Mouse (Mus musculus): ENCODE results near the gene Zfp511. TPM values are rescaled to one million over a fixed set of nuclear protein-coding genes. Genes with fewer than 3 reads are reported as not detected.

The Zfp511 gene
- polyA plus RNA-seq, 1 experiment from 2014 or later, result 51.5 TPM

DNA sequence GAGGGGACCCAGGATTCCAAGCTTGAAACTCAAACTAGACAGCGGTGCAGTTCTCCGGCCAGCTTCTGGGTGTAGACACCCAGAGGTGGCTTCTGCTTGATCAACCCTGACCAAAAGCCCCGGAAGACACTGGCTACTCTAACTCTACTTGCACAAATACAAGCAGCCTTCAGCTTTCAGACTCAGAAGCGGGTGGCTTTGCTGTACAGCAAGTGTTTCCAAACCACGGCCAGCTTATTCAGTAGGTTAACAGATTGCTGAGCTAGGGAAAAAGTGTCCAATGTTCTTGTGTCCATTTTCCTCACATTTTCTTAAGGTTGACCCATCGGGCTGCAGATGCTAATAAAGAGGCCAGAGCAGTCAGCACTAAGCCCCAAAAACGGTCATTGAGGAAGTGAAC, 22.3 kb downstream of the Zfp511 start:
- DNase-seq, result no peak
- H3K27ac ChIP-seq (replicated peaks; ENCODE audit: low read depth, low read length), result peak overlapping the region; percentile 89
- H3K9me3 ChIP-seq (ENCODE audit: control insufficient read depth, low read length), result no peaks in the 10 kb centered on the region
- no peak for ATAC-seq (ENCODE audit: low FRiP score, low TSS enrichment)
- H3K27me3 ChIP-seq (ENCODE audit: control insufficient read depth, insufficient read depth, low read length), result peaks cover 57% of the 10 kb centered on the region
- 5% methylated on average over 7 of the region's 7 CpGs for WGBS
- no peaks in the 10 kb centered on the region for H3K36me3 ChIP-seq (ENCODE audit: control insufficient read depth, insufficient read depth, low read length)
- H3K4me1 ChIP-seq (ENCODE audit: control insufficient read depth, insufficient read depth, low read length), result peaks cover 51% of the 10 kb centered on the region
- H3K4me2 ChIP-seq (ENCODE audit: low read length), result peak overlapping the region; percentile 80
- H3K4me3 ChIP-seq (replicated peaks; ENCODE audit: low read depth, low read length), result peak overlapping the region; percentile 43
- peak overlapping the region; percentile 82 for H3K9ac ChIP-seq (replicated peaks; ENCODE audit: low read length)

DNA sequence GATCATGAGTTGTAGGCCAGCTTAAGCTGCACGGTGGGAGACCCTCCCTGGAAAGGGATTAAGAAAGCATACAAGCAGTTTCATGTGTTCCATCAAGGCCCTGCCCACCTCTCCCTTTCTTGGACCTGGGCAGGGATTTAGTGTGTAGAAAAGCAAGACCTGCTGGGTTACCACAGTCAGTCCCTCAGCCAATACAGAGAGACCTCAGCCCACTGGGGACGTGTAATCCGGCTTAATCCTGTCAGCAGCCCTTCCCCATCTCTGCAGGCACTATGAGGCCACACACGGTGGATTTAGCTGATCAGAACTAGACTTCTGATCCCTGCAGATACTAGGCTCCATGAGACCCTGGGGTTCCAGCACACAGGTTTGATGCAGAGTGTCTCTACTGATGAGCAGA, 23.4 kb downstream of the Zfp511 start:
- Histone ChIP-seq H3K27me3 (ENCODE audit: control insufficient read depth, insufficient read depth, low read length) (peaks cover 57% of the 10 kb centered on the region), H3K36me3 (ENCODE audit: control insufficient read depth, insufficient read depth, low read length) (no peaks in the 10 kb centered on the region), H3K4me1 (ENCODE audit: control insufficient read depth, insufficient read depth, low read length) (peaks cover 51% of the 10 kb centered on the region), H3K9me3 (ENCODE audit: control insufficient read depth, low read length) (no peaks in the 10 kb centered on the region), H3K9ac (replicated peaks; ENCODE audit: low read length) (no peak overlapping the region), H3K27ac (replicated peaks; ENCODE audit: low read depth, low read length) (no peak overlapping the region), H3K4me2 (ENCODE audit: low read length) (no peak overlapping the region), H3K4me3 (replicated peaks; ENCODE audit: low read depth, low read length) (no peak overlapping the region)
- ATAC-seq (ENCODE audit: low FRiP score, low TSS enrichment), result no peak
- 6% methylated on average over 4 of the region's 4 CpGs for WGBS
- peak; percentile 69 for DNase-seq

DNA sequence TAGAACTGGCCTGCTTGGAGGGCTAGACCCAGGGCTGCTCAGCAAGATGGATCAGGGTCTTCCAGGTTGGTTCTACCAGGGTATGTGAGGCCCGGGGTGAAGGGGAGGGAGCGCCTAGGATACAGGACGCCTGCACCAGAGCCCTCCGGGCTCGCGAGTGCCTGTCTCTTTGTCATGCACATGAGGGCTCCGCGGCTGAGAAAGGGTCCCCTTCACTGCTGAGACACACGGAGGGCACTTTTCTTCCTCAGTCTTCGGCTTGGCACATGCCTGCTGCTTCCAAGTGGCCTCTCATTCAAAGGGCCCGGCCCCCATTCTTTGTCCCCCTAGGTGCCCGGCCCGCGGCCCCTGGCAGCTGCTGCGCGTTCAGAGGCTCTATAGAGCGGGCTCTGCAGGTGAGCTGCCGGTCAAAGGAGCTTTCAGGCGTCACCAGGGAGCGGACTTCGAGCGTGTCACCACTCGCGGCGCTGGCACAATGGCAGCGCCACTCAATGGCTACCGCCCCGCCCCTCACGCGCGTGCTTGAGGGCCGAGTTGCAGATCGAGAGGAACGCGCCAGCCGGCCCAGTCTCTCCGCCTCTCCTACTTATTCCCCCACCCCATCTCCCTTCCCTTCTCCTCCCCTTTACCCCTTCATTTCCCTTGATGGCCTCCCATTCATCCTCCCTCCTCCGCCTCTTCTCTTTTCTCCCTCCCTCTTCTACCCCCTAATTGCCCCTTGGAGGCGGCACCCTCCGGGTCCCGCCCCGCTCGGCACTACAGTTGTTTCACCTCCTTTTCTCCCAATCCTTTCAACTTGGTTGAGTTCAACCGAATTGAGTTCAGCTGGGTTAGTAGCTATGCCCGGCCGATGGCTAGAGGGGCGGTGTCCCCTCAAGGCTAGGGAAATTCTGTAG, 25.0 kb downstream of the Zfp511 start:
- Histone ChIP-seq H3K4me2 (ENCODE audit: low read length) (peak overlapping the region; percentile 78), H3K36me3 (ENCODE audit: control insufficient read depth, insufficient read depth, low read length) (no peaks in the 10 kb centered on the region), H3K9me3 (ENCODE audit: control insufficient read depth, low read length) (no peaks in the 10 kb centered on the region), H3K4me1 (ENCODE audit: control insufficient read depth, insufficient read depth, low read length) (peaks cover 51% of the 10 kb centered on the region), H3K27me3 (ENCODE audit: control insufficient read depth, insufficient read depth, low read length) (peaks cover 59% of the 10 kb centered on the region), H3K27ac (replicated peaks; ENCODE audit: low read depth, low read length) (peak overlapping the region; percentile 47), H3K4me3 (replicated peaks; ENCODE audit: low read depth, low read length) (peak overlapping the region; percentile 36), H3K9ac (replicated peaks; ENCODE audit: low read length) (peak overlapping the region; percentile 49)
- DNase-seq (peak; percentile 89), ATAC-seq (ENCODE audit: low FRiP score, low TSS enrichment) (peak; percentile 60)
- under 1% methylated on average over 47 of the region's 47 CpGs for WGBS

DNA sequence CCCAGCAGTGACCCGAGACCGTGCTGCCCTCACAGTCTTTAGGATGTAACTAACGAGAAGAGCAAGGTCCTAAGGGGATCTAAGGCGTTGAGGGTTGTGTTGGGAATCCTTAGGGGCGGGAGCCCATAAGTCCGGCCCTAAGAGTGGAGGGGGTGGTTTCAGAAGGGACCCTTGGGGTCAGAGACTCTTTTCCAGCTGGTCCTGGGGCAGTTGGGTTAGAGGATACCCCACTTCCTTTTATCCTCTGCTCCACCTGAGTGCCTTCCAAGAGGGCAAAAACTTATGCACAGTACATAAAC, 25.6 kb downstream of the Zfp511 start:
- H3K27ac ChIP-seq (replicated peaks; ENCODE audit: low read depth, low read length), result no peak overlapping the region
- 1% methylated on average over 6 of the region's 6 CpGs for WGBS
- H3K4me1 ChIP-seq (ENCODE audit: control insufficient read depth, insufficient read depth, low read length), result peaks cover 50% of the 10 kb centered on the region

DNA sequence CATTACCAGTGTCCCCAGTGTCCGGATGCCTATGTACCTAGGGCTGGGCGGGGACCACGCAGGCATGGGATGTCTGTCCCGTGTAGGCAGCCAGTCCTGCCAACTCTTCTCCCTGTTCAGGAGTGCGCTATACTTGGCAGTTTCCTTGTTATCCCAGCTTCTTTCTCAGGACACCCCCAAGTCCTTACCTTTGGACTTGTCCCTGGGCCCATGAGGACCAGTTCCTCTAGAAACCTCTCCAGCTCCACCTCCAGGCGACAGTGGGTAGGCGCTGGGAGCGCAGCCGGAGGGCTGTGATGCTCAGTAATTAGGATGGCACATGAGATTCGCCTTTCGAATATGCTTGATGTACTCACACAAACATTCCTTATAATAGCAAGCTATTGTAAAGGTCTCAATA, 26.1 kb downstream of the Zfp511 start:
- H3K4me3 ChIP-seq (replicated peaks; ENCODE audit: low read depth, low read length), result no peak overlapping the region
- no peak for ATAC-seq (ENCODE audit: low FRiP score, low TSS enrichment)
- H3K4me2 ChIP-seq (ENCODE audit: low read length), result no peak overlapping the region; the same call in 1 of the 2 replicates
- H3K9me3 ChIP-seq (ENCODE audit: control insufficient read depth, low read length), result no peaks in the 10 kb centered on the region
- H3K27ac ChIP-seq (replicated peaks; ENCODE audit: low read depth, low read length), result no peak overlapping the region
- H3K4me1 ChIP-seq (ENCODE audit: control insufficient read depth, insufficient read depth, low read length), result peaks cover 45% of the 10 kb centered on the region
- peaks cover 51% of the 10 kb centered on the region for H3K27me3 ChIP-seq (ENCODE audit: control insufficient read depth, insufficient read depth, low read length)
- 8% methylated on average over 11 of the region's 11 CpGs for WGBS
- no peak overlapping the region for H3K9ac ChIP-seq (replicated peaks; ENCODE audit: low read length)
- no peaks in the 10 kb centered on the region for H3K36me3 ChIP-seq (ENCODE audit: control insufficient read depth, insufficient read depth, low read length)
- peak; percentile 59 for DNase-seq

More for the DNA sequence above, 25.6 kb downstream of the Zfp511 start:
- ATAC-seq (ENCODE audit: low FRiP score, low TSS enrichment), result no peak
- H3K9me3 ChIP-seq (ENCODE audit: control insufficient read depth, low read length), result no peaks in the 10 kb centered on the region
- H3K36me3 ChIP-seq (ENCODE audit: control insufficient read depth, insufficient read depth, low read length), result no peaks in the 10 kb centered on the region
- H3K4me2 ChIP-seq (ENCODE audit: low read length), result peak overlapping the region; percentile 78
- no peak for DNase-seq
- peaks cover 55% of the 10 kb centered on the region for H3K27me3 ChIP-seq (ENCODE audit: control insufficient read depth, insufficient read depth, low read length)
- H3K4me3 ChIP-seq (replicated peaks; ENCODE audit: low read depth, low read length), result peak overlapping the region; percentile 36
- no peak overlapping the region for H3K9ac ChIP-seq (replicated peaks; ENCODE audit: low read length)

DNA sequence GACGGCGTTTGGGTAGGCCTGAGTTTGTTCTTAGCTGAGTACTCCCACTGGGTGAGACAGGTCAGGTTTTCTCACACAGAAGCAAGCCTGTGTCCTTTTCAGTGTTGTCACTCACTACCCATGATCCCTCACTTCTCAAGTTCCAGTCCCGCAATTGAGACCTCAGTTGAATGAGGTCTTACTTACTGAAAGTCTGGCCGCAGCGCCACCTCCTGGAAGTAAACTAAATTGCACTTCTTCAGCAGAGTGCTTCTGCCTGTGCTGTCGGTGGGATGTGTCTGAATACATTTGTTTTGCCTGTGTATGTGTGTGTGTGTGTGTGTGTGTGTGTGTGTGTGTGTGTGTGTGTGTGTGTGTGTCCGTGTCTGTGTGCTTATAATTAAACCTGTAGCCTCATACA, 26.9 kb downstream of the Zfp511 start:
- H3K4me1 ChIP-seq (ENCODE audit: control insufficient read depth, insufficient read depth, low read length), result peaks cover 40% of the 10 kb centered on the region
- 15% methylated on average over 7 of the region's 7 CpGs for WGBS

DNA sequence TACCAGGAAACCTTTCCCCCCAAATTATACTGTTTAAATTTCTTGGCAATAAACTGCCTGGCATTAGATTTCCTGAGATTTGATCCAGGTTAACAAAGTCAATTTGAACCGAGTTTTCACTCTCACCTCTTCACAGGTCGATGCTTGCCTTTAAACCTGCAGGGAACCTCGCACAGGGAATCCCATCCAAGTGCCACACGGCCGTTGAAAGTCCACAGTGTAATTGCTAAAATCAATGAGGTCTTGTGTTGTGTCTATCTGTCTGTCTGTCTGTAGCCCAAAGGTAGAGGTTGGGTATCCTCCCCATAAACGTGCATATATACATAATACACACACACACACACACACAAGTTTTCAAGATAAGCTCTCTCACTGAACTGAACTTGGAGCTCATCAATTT, 31.2 kb downstream of the Zfp511 start:
- no peaks in the 10 kb centered on the region for H3K4me1 ChIP-seq (ENCODE audit: control insufficient read depth, insufficient read depth, low read length)
- peaks cover 72% of the 10 kb centered on the region for H3K27me3 ChIP-seq (ENCODE audit: control insufficient read depth, insufficient read depth, low read length)
- no peak for DNase-seq
- no peaks in the 10 kb centered on the region for H3K9me3 ChIP-seq (ENCODE audit: control insufficient read depth, low read length)
- no peak overlapping the region for H3K27ac ChIP-seq (replicated peaks; ENCODE audit: low read depth, low read length)
- peaks cover 15% of the 10 kb centered on the region; the same call in 1 of the 2 replicates for H3K36me3 ChIP-seq (ENCODE audit: control insufficient read depth, insufficient read depth, low read length)
- 72% methylated on average over 6 of the region's 6 CpGs for WGBS
- H3K9ac ChIP-seq (replicated peaks; ENCODE audit: low read length), result no peak overlapping the region
- H3K4me2 ChIP-seq (ENCODE audit: low read length), result no peak overlapping the region
- no peak for ATAC-seq (ENCODE audit: low FRiP score, low TSS enrichment)
- no peak overlapping the region for H3K4me3 ChIP-seq (replicated peaks; ENCODE audit: low read depth, low read length)

More for the DNA sequence above, 26.9 kb downstream of the Zfp511 start:
- peak; percentile 88 for DNase-seq
- Histone ChIP-seq H3K4me2 (ENCODE audit: low read length) (no peak overlapping the region), H3K4me3 (replicated peaks; ENCODE audit: low read depth, low read length) (no peak overlapping the region), H3K9ac (replicated peaks; ENCODE audit: low read length) (no peak overlapping the region), H3K27ac (replicated peaks; ENCODE audit: low read depth, low read length) (no peak overlapping the region), H3K36me3 (ENCODE audit: control insufficient read depth, insufficient read depth, low read length) (no peaks in the 10 kb centered on the region), H3K27me3 (ENCODE audit: control insufficient read depth, insufficient read depth, low read length) (peaks cover 51% of the 10 kb centered on the region), H3K9me3 (ENCODE audit: control insufficient read depth, low read length) (no peaks in the 10 kb centered on the region)
- no peak for ATAC-seq (ENCODE audit: low FRiP score, low TSS enrichment)

DNA sequence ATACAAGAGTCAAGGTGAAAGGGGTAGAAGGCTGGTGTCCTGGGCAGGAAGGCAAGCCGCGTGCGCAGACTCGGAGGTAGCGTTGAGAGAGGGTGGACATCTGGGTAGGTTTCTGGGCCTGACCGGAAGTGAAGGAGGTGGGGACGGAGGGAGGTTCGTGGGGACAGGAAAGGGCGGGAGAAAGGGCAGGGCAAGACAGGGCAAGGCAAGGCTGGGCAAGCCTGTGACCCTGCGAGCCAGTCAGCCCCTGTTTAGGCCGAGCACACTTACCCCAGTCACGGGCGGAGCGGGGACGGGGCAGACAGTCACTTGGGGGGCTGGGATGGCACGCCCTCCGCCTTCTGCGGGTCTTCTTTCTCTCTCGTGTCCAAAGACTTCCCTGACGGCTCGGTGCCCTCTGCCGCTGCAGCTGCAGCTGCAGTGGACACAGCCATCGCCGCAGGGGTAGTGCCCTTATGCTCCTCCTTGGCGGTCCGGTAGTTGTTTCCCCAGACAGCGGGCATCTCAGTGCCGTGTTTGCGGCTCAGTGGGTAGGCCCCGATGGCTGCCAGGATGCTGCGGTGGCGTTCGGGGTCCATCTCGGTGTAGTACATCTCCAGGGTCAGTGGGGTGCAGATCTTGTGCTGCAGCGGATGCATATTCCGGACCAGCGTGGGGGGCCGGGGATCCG, 34.0 kb downstream of the Zfp511 start:
- Histone ChIP-seq H3K27ac (replicated peaks; ENCODE audit: low read depth, low read length) (no peak overlapping the region), H3K4me3 (replicated peaks; ENCODE audit: low read depth, low read length) (peak overlapping the region; percentile 12; the same call in 1 of the 2 replicates), H3K9ac (replicated peaks; ENCODE audit: low read length) (no peak overlapping the region), H3K4me1 (ENCODE audit: control insufficient read depth, insufficient read depth, low read length) (no peaks in the 10 kb centered on the region), H3K4me2 (ENCODE audit: low read length) (peak overlapping the region; percentile 12), H3K36me3 (ENCODE audit: control insufficient read depth, insufficient read depth, low read length) (peaks cover 22% of the 10 kb centered on the region), H3K9me3 (ENCODE audit: control insufficient read depth, low read length) (no peaks in the 10 kb centered on the region), H3K27me3 (ENCODE audit: control insufficient read depth, insufficient read depth, low read length) (peaks cover 58% of the 10 kb centered on the region)
- ATAC-seq (ENCODE audit: low FRiP score, low TSS enrichment), result no peak
- 26% methylated on average over 39 of the region's 39 CpGs for WGBS
- no peak for DNase-seq

Data from midbrain, embryonic 14.5 days (tissue).